Mouse (Mus musculus): Measurements from ENCODE around the gene Fate1. TPM values are rescaled to one million over a fixed set of nuclear protein-coding genes. Genes with fewer than 3 reads are reported as not detected.

Fate1 gene
- not detected for polyA plus RNA-seq (2017; shearing (Covaris generic))

DNA sequence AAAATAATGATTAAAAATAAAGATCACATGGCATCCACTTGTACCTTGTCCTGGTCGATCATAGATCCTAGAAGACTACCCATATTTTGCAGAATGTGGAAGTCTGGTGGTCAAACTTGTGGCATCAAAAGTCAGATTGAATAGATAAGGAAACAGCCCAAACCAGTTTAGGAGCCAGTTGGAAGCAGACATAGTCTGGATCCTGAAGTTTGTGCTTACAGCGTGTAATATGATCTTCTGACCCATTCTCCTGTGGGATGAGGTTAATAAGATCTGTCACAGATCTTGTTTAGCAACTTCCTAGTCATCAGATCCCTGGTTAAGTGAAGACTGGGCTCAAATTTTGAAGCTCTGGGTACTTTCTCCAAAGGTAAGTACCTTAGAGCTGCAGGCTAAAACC, at the start of gene Fate1:
Fate1 (plus strand) TSS at position 301 of the 400 bp plus-strand sequence.

GRCm38 (mm10) chrX:71962073-71963051, 10.4 kb upstream of the Fate1 start, which contains the start of gene Prrg3:
Gene Prrg3, plus strand, starts transcription at chrX:71962624.

DNA sequence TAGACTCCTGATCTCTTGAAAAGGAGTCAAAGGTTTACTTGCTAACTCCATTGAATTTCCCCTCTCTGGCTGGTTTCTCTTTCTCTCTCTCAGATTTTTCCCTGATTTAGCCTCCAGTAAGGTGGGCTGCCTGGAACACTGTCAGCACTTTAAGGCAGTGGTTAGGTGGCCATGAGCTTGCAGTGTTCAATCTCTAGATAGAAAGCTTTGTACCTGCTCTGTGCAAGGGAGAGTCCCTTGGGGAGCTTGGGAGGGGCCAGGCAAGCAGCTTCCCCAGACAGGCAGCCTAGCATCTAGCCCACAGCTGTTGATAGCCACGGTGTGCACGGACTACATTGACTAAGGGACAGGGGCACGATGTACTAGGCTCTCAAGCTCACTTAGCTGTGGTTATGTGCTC, 18.8 kb downstream of the Fate1 start, which contains the start of gene Cnga2:
Cnga2 (plus strand) TSS at position 301 of the 400 bp plus-strand sequence.

Other genes starting within 250 kb of the Fate1 start
- 42.2 TPM for gene Vma21, start 157.1 kb upstream of the Fate1 start, polyA plus RNA-seq (2017; shearing (Covaris generic))
- 0.62 TPM for gene Gm1141, start 52.0 kb upstream of the Fate1 start, polyA plus RNA-seq (2017; shearing (Covaris generic))
- 0.05 TPM for gene Prrg3, start 10.4 kb upstream of the Fate1 start, polyA plus RNA-seq (2017; shearing (Covaris generic))
- gene Cnga2, start 18.9 kb downstream of the Fate1 start, polyA plus RNA-seq (2017; shearing (Covaris generic)): not detected
- not detected for gene Magea4, start 249.0 kb downstream of the Fate1 start, polyA plus RNA-seq (2017; shearing (Covaris generic))

Measured in activated CD4-positive, CD25-positive, alpha-beta regulatory T cell, adult 9 weeks (primary cell).